Mouse (Mus musculus): ENCODE data around the gene Flad1.

DNA sequence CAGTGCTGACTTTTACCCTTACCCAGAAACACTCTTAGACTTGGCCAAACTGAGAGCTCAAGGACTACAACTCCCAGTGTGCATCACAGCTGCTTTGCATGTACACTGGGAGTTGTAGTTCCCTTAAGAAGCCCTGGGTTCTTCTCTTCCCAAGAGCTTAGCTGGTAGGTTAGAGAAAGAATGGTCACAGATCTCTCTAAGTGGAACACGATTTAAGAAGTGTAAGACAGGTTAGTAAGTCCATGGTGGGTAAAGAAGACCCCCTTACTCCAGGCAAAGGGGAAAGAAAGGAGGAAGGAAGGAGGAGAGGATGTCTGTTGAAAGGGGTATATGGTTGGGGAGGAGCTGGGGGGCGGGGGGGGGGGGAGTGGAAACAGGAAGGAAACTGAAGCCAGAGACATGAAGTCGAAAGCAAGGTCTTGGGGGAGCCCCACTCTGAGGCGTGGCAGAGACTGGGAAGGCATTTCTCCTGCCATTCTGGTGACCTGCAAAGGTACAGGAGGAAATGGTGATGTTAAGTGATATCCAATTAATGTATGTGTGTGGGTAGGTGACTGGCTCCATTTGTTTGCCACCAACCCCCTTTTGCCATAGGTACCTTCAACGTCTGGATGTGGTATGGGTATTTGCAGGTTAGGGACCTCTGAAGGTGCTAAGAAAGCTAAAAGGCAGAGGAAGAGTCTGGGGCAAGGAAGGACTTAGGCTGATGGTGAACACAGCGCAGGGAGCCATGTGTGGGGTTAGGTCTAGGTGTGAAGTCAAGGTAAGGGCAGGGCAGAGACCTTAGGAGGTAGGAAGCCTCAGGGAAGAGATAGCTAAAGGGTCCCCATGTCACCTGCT lies 22.5 kb downstream of the Flad1 start:
- TF ChIP-seq CTCF (IDR thresholded peaks at IDR 0.05; ENCODE audit: insufficient read depth, low read depth, low read length) (no peak), POLR2A (IDR thresholded peaks at IDR 0.05; ENCODE audit: insufficient read depth, low read depth, low read length) (no peak)
